Mouse (Mus musculus) subcutaneous adipose tissue, adult 2 months (tissue): ENCODE results near the gene Gm9603. TPM values are rescaled to one million over a fixed set of nuclear protein-coding genes. Genes with fewer than 3 reads are reported as not detected.

Source experiments
- polyA plus RNA-seq: library from polyadenylated mRNA; depleted of rRNA; stranded (reverse); fragments of >200 nt; gene quantifications from 2 replicates; pipeline ENCODE4 v1.2.3, GENCODE M21; 2012; ENCODE audit warnings: low replicate concordance; rRNA removed

The Gm9603 gene
- polyA plus RNA-seq: not detected in 2 replicates

DNA sequence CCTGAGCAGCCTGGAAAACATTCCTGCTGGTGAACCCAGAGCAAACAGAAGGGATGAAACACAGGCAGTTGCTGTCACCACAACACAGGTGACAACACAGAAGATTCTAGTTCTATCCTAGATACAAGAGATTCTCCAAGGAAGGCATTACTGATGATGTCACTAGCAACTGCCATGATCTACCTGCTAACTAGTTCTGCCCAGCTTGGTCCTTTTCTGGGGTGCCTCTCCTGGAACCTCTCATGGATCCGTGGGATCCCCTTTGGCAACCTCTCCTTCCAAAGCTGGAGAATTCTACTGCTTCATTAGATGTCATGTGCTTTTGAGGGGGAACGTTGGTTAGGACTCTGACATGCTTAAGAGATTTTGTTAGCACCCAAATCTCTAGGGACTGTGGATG is at the start of gene Gm9603:
Gm9603 (minus strand) TSS at position 101 of the 400 bp plus-strand sequence.

DNA sequence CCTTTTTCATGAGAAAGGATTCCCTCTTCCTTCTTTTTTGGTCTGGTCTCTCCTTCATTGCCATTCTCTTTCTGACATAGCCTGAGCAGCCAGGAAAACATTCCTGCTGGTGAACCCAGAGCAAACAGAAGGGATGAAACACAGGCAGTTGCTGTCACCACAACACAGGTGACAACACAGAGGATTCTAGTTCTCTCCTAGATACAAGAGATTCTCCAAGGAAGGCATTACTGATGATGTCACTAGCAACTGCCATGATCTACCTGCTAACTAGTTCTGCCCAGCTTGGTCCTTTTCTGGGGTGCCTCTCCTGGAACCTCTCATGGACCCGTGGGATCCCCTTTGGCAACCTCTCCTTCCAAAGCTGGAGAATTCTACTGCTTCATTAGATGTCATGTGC is 54.3 kb downstream of the Gm9603 start, which contains the start of gene Gm8265:
Gm8265 (minus strand) TSS at position 101 of the 400 bp plus-strand sequence.

Other genes with a start within 250 kb of the Gm9603 start
- gene Gm3194, start 232.0 kb downstream of the Gm9603 start, polyA plus RNA-seq: 0.17 and 0.92 TPM in 2 replicates
- not detected in 2 replicates for gene Gm8246, start 209.6 kb downstream of the Gm9603 start, polyA plus RNA-seq
- not detected in 2 replicates for gene Gm3187, start 203.2 kb downstream of the Gm9603 start, polyA plus RNA-seq
- gene Gm3488, start 185.8 kb downstream of the Gm9603 start, polyA plus RNA-seq: 0.14 and 0.47 TPM in 2 replicates
- not detected in 2 replicates for gene Gm3532, start 149.0 kb downstream of the Gm9603 start, polyA plus RNA-seq
- gene Gm8265, start 54.4 kb downstream of the Gm9603 start, polyA plus RNA-seq: not detected in 2 replicates
- gene Gm3373, start 54.1 kb upstream of the Gm9603 start, polyA plus RNA-seq: 0.19 and 2.4 TPM in 2 replicates
- 0.17 and 0.92 TPM in 2 replicates for gene Gm3383, start 120.5 kb upstream of the Gm9603 start, polyA plus RNA-seq
- not detected in 2 replicates for gene Gm3424, start 142.9 kb upstream of the Gm9603 start, polyA plus RNA-seq
- gene Gm8237, start 192.9 kb upstream of the Gm9603 start, polyA plus RNA-seq: 0.13 and 0.17 TPM in 2 replicates